Mouse (Mus musculus): ENCODE measurements at regions not wholly inside any gene's neighbourhood (a gene's known extent, or its start where the extent isn't known, plus 50 kb on each side); places are given as distances from the start of the nearest gene placed in this dataset.

GRCm38 (mm10) chr4:142464066-142464465 is 224.9 kb upstream of the Kazn start:
- TF ChIP-seq CTCF (IDR thresholded peaks at IDR 0.05; ENCODE audit: low read depth): no peak
- no peak for TF ChIP-seq EP300 (IDR thresholded peaks at IDR 0.05; ENCODE audit: low read depth)
- no peak overlapping the region for H3K4me3 ChIP-seq (ENCODE audit: insufficient read depth in 1 of 2, low read depth in 2 of 2, low read length in 2 of 2)
- 69% methylated on average over 6 of the region's 6 CpGs for WGBS (ENCODE audit: insufficient replicate concordance)
- no peaks in the 10 kb centered on the region for H3K4me1 ChIP-seq (replicated peaks; ENCODE audit: control insufficient read depth in 2 of 2, insufficient read depth in 2 of 2, low read length in 1 of 2)
- H3K4me2 ChIP-seq (ENCODE audit: low read depth): no peak overlapping the region
- ATAC-seq (ENCODE audit: insufficient read depth) (no peak), DNase-seq (ENCODE audit: low read depth in 3 of 3, low spot score in 3 of 3) (no peak)
- H3K27me3 ChIP-seq (ENCODE audit: control insufficient read depth, insufficient read depth, low read length): no peaks in the 10 kb centered on the region
- no peaks in the 10 kb centered on the region for H3K36me3 ChIP-seq (replicated peaks; ENCODE audit: control insufficient read depth, insufficient read depth, low read depth)
- H3K9ac ChIP-seq (replicated peaks): no peak overlapping the region
- H3K9me3 ChIP-seq (ENCODE audit: control insufficient read depth, low read length): 0 out of 2 replicates have a peak, but pooled peaks cover 2% of the 10 kb centered on the region
- no peak overlapping the region for H3K27ac ChIP-seq

- no peak for ATAC-seq (ENCODE audit: insufficient read depth)
- H3K9me3 ChIP-seq (ENCODE audit: control insufficient read depth, low read length): 0 out of 2 replicates have a peak, but pooled peaks cover 2% of the 10 kb centered on the region
- DNase-seq (ENCODE audit: low read depth in 3 of 3, low spot score in 3 of 3): no peak
- no peak overlapping the region for H3K27ac ChIP-seq
- H3K4me3 ChIP-seq (ENCODE audit: insufficient read depth in 1 of 2, low read depth in 2 of 2, low read length in 2 of 2): no peak overlapping the region
- H3K4me1 ChIP-seq (replicated peaks; ENCODE audit: control insufficient read depth in 2 of 2, insufficient read depth in 2 of 2, low read length in 1 of 2): no peaks in the 10 kb centered on the region
- H3K27me3 ChIP-seq (ENCODE audit: control insufficient read depth, insufficient read depth, low read length): no peaks in the 10 kb centered on the region
- H3K4me2 ChIP-seq (ENCODE audit: low read depth): no peak overlapping the region
- TF ChIP-seq CTCF (IDR thresholded peaks at IDR 0.05; ENCODE audit: low read depth): no peak
- TF ChIP-seq EP300 (IDR thresholded peaks at IDR 0.05; ENCODE audit: low read depth): no peak
- H3K9ac ChIP-seq (replicated peaks): no peak overlapping the region
- 69% methylated on average over 13 of the region's 13 CpGs for WGBS (ENCODE audit: insufficient replicate concordance)
- no peaks in the 10 kb centered on the region for H3K36me3 ChIP-seq (replicated peaks; ENCODE audit: control insufficient read depth, insufficient read depth, low read depth)
Observed at GRCm38 (mm10) chr4:142460468-142461086, 221.4 kb upstream of the Kazn start.

DNA sequence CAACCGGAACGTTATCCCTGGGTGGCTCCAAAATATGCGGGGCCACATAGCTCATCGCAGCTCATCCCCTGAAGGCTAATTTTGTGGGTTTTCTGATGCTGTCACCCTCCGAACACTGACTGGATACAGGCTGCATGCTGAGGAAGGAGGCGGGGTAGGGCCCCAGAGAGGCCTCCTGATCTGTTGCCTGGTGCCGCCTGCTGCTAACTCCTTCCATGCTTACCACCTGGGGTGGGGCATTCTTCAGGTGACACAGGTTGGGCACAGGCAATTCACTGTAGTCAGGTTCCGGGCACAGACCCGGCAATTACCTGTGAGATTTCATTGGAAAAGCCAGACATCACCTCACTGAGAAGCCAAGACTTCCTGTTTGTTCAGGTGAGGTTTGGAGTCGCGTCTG is 213.4 kb upstream of the Kazn start:
- Histone ChIP-seq H3K27ac (no peak overlapping the region), H3K27me3 (ENCODE audit: control insufficient read depth, insufficient read depth, low read length) (no peaks in the 10 kb centered on the region), H3K36me3 (replicated peaks; ENCODE audit: control insufficient read depth, insufficient read depth, low read depth) (no peaks in the 10 kb centered on the region), H3K9ac (replicated peaks) (no peak overlapping the region), H3K4me2 (ENCODE audit: low read depth) (no peak overlapping the region), H3K4me3 (ENCODE audit: insufficient read depth in 1 of 2, low read depth in 2 of 2, low read length in 2 of 2) (no peak overlapping the region), H3K4me1 (replicated peaks; ENCODE audit: control insufficient read depth in 2 of 2, insufficient read depth in 2 of 2, low read length in 1 of 2) (no peaks in the 10 kb centered on the region), H3K9me3 (ENCODE audit: control insufficient read depth, low read length) (no peaks in the 10 kb centered on the region)
- no peak for ATAC-seq (ENCODE audit: insufficient read depth)
- 40% methylated on average over 11 of the region's 11 CpGs for WGBS (ENCODE audit: insufficient replicate concordance)
- no peak for DNase-seq (ENCODE audit: low read depth in 3 of 3, low spot score in 3 of 3)
- TF ChIP-seq EP300 (IDR thresholded peaks at IDR 0.05; ENCODE audit: low read depth) (no peak), CTCF (IDR thresholded peaks at IDR 0.05; ENCODE audit: low read depth) (no peak)

DNA sequence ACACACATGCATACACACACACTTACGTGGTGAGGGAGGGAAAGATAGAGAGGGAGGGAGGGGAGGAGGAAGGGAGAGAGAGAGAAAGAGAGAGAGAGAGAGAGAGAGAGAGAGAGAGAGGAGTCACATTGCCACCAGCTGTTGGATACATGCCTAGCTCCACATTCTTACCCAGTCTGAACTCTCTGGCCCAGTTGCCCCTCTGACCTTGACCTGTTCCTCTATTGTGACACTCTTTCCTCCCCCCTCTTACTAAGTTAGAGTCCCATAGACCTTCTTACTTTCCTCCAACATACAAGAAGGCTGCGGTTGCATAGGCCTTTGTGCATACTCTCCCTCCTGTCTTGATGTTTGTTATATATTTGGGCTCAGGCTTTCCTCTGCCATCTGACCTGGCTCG is 211.7 kb upstream of the Kazn start:
- Histone ChIP-seq H3K27me3 (ENCODE audit: control insufficient read depth, insufficient read depth, low read length) (no peaks in the 10 kb centered on the region), H3K27ac (no peak overlapping the region), H3K9ac (replicated peaks) (no peak overlapping the region), H3K4me3 (ENCODE audit: insufficient read depth in 1 of 2, low read depth in 2 of 2, low read length in 2 of 2) (no peak overlapping the region), H3K36me3 (replicated peaks; ENCODE audit: control insufficient read depth, insufficient read depth, low read depth) (no peaks in the 10 kb centered on the region), H3K4me1 (replicated peaks; ENCODE audit: control insufficient read depth in 2 of 2, insufficient read depth in 2 of 2, low read length in 1 of 2) (no peaks in the 10 kb centered on the region), H3K9me3 (ENCODE audit: control insufficient read depth, low read length) (no peaks in the 10 kb centered on the region), H3K4me2 (ENCODE audit: low read depth) (no peak overlapping the region)
- no peak for TF ChIP-seq CTCF (IDR thresholded peaks at IDR 0.05; ENCODE audit: low read depth)
- TF ChIP-seq EP300 (IDR thresholded peaks at IDR 0.05; ENCODE audit: low read depth): no peak
- DNase-seq (ENCODE audit: low read depth in 3 of 3, low spot score in 3 of 3) (no peak), ATAC-seq (ENCODE audit: insufficient read depth) (no peak)
- WGBS (ENCODE audit: insufficient replicate concordance): 65% methylated on average over 3 of the region's 3 CpGs

DNA sequence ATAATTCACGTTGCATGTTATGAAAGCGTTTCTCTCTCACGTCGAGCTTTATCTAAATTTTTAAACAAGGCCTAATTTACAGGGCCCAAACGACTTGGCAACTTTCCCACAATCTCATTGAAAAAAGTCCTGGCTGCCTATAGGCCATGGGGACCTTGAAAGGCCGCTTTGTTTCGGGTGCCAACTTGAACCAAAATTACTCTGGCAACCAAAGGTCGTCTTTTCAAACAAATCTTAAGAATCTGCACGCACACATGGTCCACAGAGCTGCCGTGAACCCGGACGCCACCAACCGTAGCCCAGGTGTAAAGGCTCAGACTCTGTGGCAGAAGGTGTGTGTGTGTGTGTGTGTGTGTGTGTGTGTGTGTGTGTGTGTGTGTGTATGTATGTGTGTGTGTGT is 210.5 kb upstream of the Kazn start:
- no peak overlapping the region for H3K9ac ChIP-seq (replicated peaks)
- H3K9me3 ChIP-seq (ENCODE audit: control insufficient read depth, low read length): no peaks in the 10 kb centered on the region
- H3K4me2 ChIP-seq (ENCODE audit: low read depth): no peak overlapping the region
- H3K27me3 ChIP-seq (ENCODE audit: control insufficient read depth, insufficient read depth, low read length): no peaks in the 10 kb centered on the region
- no peaks in the 10 kb centered on the region for H3K4me1 ChIP-seq (replicated peaks; ENCODE audit: control insufficient read depth in 2 of 2, insufficient read depth in 2 of 2, low read length in 1 of 2)
- ATAC-seq (ENCODE audit: insufficient read depth): no peak
- 65% methylated on average over 13 of the region's 13 CpGs for WGBS (ENCODE audit: insufficient replicate concordance)
- DNase-seq (ENCODE audit: low read depth in 3 of 3, low spot score in 3 of 3): no peak
- no peak overlapping the region for H3K4me3 ChIP-seq (ENCODE audit: insufficient read depth in 1 of 2, low read depth in 2 of 2, low read length in 2 of 2)
- no peak for TF ChIP-seq CTCF (IDR thresholded peaks at IDR 0.05; ENCODE audit: low read depth)
- no peak for TF ChIP-seq EP300 (IDR thresholded peaks at IDR 0.05; ENCODE audit: low read depth)
- no peaks in the 10 kb centered on the region for H3K36me3 ChIP-seq (replicated peaks; ENCODE audit: control insufficient read depth, insufficient read depth, low read depth)
- H3K27ac ChIP-seq: no peak overlapping the region

All from liver, embryonic 14.5 days (tissue).